Mouse (Mus musculus): ENCODE measurements around the gene Lrrc47.

DNA sequence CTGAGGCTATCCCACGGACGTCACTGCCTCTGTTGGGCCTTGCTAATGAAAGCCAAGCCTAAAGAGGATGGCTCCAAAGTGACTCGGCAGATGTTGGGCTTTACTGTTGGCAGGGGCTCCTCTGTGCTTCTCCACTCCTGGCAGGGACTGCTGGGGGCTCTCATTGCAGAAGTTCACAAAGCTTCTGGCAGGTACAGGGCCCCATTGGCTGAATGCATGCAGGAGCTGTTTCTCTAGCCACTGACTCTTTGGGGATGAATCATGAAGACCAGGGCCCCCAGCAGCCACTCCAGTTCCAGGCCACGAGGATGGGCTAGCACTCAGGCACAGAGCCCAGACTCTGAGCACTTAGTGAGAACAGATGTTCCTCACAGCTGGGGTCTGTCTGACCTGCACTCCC, 46.2 kb downstream of the Lrrc47 start:
- no peak for TF ChIP-seq POLR2A (IDR thresholded peaks at IDR 0.05; ENCODE audit: low read depth, low read length)
- TF ChIP-seq CTCF (IDR thresholded peaks at IDR 0.05; ENCODE audit: borderline replicate concordance, insufficient read depth, low read length) = no peak

Measured in embryonic fibroblast, embryonic 13.5 days (primary cell).